Comparison of ENCODE assay signal across 23 mouse cellular contexts in genomic region chr15:12370096-12370495, GRCm38 (mm10). TPM values are rescaled to one million over a fixed set of nuclear protein-coding genes. Genes with fewer than 3 reads are reported as not detected.
"Had no signal": no experiment of that assay in that cellular context is flagged by ENCODE, and none has a peak within 500 bp of the region (broad histone marks: within the 10 kb centered on the region; RNA-seq: fewer than 3 reads in every experiment).

No protein-coding gene starts in this region.

- H3K9me3 ChIP-seq: midbrain, embryonic 10.5 days; midbrain, embryonic 12.5 days; neural tube, embryonic 13.5 days; neural tube, embryonic 15.5 days; stomach, embryonic 15.5 days had no signal

- DNase-seq: lung, adult 18-20 months; lung, embryonic 14.5 days; lung, postnatal 10 days; lung, postnatal 4 days; midbrain, embryonic 14.5 days; retina, postnatal 1 day; right cerebral cortex, adult 18-20 months; right cerebral cortex, postnatal 25 days; right cerebral cortex, postnatal 4 days; spleen, adult 18-20 months; thymus, adult 2 months; thymus, postnatal 25 days; thymus, postnatal 4 days had no signal

- H3K27ac ChIP-seq: midbrain, embryonic 10.5 days; midbrain, embryonic 12.5 days; neural tube, embryonic 13.5 days; neural tube, embryonic 15.5 days; stomach, embryonic 15.5 days; stomach, postnatal 0 days had no signal

- H3K27me3 ChIP-seq: stomach, embryonic 15.5 days had no signal

- H3K4me3 ChIP-seq: midbrain, embryonic 10.5 days; midbrain, embryonic 12.5 days; myocyte; neural tube, embryonic 13.5 days; neural tube, embryonic 15.5 days; stomach, embryonic 15.5 days had no signal

- H3K4me2 ChIP-seq: lung, embryonic 14.5 days; midbrain, embryonic 12.5 days; neural tube, embryonic 13.5 days; neural tube, embryonic 15.5 days; stomach, embryonic 15.5 days had no signal

- H3K36me3 ChIP-seq: midbrain, embryonic 12.5 days; neural tube, embryonic 13.5 days; neural tube, embryonic 15.5 days had no signal

- ATAC-seq: midbrain, embryonic 16.5 days had no signal

- H3K9ac ChIP-seq: lung, embryonic 14.5 days; midbrain, embryonic 12.5 days; neural tube, embryonic 13.5 days; neural tube, embryonic 15.5 days; stomach, embryonic 15.5 days had no signal

RNA-seq across cellular contexts. Expression of gene 1810049J17Rik, which starts 48.4 kb away (rescaled TPM):
- total RNA-seq: megakaryocyte, adult 5-6 weeks had no signal
- polyA plus RNA-seq: midbrain, embryonic 16.5 days; neural tube, embryonic 15.5 days; small intestine, adult 2 months; thymus, adult 2 months had no signal
